Mouse (Mus musculus) neural tube, embryonic 12.5 days (tissue): ENCODE results near the gene Olfr685. TPM values are rescaled to one million over a fixed set of nuclear protein-coding genes. Genes with fewer than 3 reads are reported as not detected.

Experiments
- ATAC-seq: fragments of 200-750 bp; cut with Nextera tagmentation; 2 replicates; pipeline ENCODE4 v1.8.0; 2017; ENCODE audit warnings: low read depth, mild to moderate bottlenecking, moderate TSS enrichment, moderate library complexity; ENCODE audit not compliant: low FRiP score
- H3K27ac ChIP-seq: fragments of 300-500 bp; sonication (generic); 2 replicates; pipeline ENCODE4 v1.5.1; 2016
- H3K27me3 ChIP-seq: fragments of 300-500 bp; sonication (generic); replicated peaks from 2 replicates; pipeline ENCODE4 v1.6.1; 2016; ENCODE audit warnings: mild to moderate bottlenecking
- H3K36me3 ChIP-seq: fragments of 300-500 bp; sonication (generic); 2 replicates; pipeline ENCODE4 v1.6.1; 2016; ENCODE audit warnings: mild to moderate bottlenecking
- H3K4me1 ChIP-seq: fragments of 300-500 bp; sonication (generic); 2 replicates; pipeline ENCODE4 v1.6.1; 2016
- H3K4me2 ChIP-seq: fragments of 300-500 bp; sonication (generic); replicated peaks from 2 replicates; pipeline ENCODE4 v1.6.1; 2016; ENCODE audit warnings: mild to moderate bottlenecking
- H3K4me3 ChIP-seq: fragments of 300-500 bp; sonication (generic); 2 replicates; pipeline ENCODE4 v1.5.1; 2016
- H3K9ac ChIP-seq: fragments of 300-500 bp; sonication (generic); 2 replicates; pipeline ENCODE4 v1.6.1; 2016; ENCODE audit warnings: mild to moderate bottlenecking
- H3K9me3 ChIP-seq: fragments of 300-500 bp; sonication (generic); 2 replicates; pipeline ENCODE4 v1.6.1; 2016; ENCODE audit warnings: mild to moderate bottlenecking
- WGBS: fragments of 180-500 bp; shearing (Covaris S2); methylation state at CpG from one replicate; pipeline ENCODE4 v1.1.7; 2016; 5-methylcytosine and 5-hydroxymethylcytosine counted together
- polyA plus RNA-seq: library from polyadenylated mRNA; unstranded; fragments of >200 nt; fragmentation: Nextera tagmentation; extraction: Ambion mirVana; gene quantifications from 2 replicates; pipeline ENCODE4 v1.2.1, GENCODE M21; 2016

Olfr685 gene
- polyA plus RNA-seq, result not detected in 2 replicates

DNA sequence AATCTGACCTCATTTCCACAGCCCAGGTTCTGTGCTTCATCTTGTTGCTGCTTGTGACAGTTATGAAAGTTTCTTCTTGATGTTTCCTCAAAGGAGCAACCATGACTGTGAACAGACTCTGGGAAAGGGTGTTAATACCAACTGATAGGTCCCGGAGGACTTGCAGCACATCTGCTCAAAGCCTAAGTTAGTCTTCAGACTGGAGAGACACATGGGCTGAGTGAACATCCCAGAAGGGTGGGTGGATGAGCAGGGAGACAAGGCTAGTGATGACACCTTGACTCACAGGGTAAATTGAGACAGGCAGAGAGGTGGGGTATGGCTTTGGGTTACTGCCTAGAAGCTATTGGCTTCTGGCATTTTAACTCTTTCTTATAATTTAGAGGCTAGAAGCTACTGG is at the start of gene Olfr685:
Olfr685 (minus strand) TSS at position 101 of the 400 bp plus-strand sequence.
- Histone ChIP-seq H3K9ac (no peak within 1 kb of the TSS), H3K4me2 (no peak within 1 kb of the TSS), H3K4me1 (no peaks in the 10 kb centered on the region), H3K27me3 (no peaks in the 10 kb centered on the region), H3K4me3 (no peak within 1 kb of the TSS), H3K36me3 (no peaks in the 10 kb centered on the region), H3K27ac (no peak within 1 kb of the TSS), H3K9me3 (no peaks in the 10 kb centered on the region)
- WGBS, result 93% methylated on average over 1 of the region's 1 CpGs
- ATAC-seq, result no peak

DNA sequence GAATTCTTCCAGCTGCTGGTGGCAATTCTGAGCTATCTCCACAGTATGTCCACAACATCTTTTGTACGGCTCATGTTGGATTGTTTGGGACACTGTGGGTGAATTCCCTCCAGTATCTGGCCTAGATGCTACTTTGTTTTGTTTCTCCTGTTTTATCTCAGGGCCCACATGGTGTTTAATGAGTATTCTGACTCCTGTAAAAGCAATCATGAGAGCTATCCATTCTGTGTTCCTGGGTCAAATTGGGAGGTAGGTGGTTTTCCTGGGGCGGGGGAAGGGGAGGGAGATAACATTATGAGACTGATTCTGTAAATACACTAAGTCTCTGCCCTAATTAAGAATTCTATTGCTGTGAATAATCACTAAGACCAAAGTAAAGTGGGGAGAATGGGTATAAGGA is 43.6 kb upstream of the Olfr685 start:
- no peak overlapping the region for H3K4me2 ChIP-seq
- WGBS, result 85% methylated on average over 2 of the region's 2 CpGs

DNA sequence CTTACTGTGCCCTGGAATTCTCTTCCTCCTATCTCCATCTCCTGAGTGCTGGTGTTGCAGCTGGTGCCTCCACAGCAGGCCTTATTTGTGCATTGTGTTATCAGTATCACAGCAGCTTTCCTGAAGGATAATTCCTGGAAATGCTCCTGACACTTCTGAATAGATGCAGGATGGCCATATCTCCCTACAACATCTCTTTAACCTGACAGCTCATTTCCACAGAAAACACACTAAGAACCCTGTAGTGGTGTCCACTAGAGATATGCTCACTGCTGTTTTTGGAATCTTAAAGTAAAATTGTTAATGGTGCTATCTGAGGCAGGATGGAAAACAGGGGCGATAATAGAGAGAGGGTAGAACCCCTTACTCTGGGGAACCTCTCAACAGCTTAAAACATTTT is 42.3 kb upstream of the Olfr685 start:
- H3K9ac ChIP-seq, result no peak overlapping the region
- no peak overlapping the region for H3K4me2 ChIP-seq
- H3K36me3 ChIP-seq, result no peaks in the 10 kb centered on the region
- H3K4me3 ChIP-seq, result no peak overlapping the region
- no peaks in the 10 kb centered on the region for H3K9me3 ChIP-seq
- 87% methylated on average over 1 of the region's 1 CpGs for WGBS
- no peak for ATAC-seq
- H3K27ac ChIP-seq, result no peak overlapping the region
- no peaks in the 10 kb centered on the region for H3K4me1 ChIP-seq
- no peaks in the 10 kb centered on the region for H3K27me3 ChIP-seq

More for the DNA sequence above, 43.6 kb upstream of the Olfr685 start:
- no peak overlapping the region for H3K4me3 ChIP-seq
- no peak overlapping the region for H3K27ac ChIP-seq
- H3K4me1 ChIP-seq, result no peaks in the 10 kb centered on the region
- no peaks in the 10 kb centered on the region for H3K9me3 ChIP-seq
- no peaks in the 10 kb centered on the region for H3K36me3 ChIP-seq
- H3K27me3 ChIP-seq, result no peaks in the 10 kb centered on the region
- ATAC-seq, result no peak
- no peak overlapping the region for H3K9ac ChIP-seq

DNA sequence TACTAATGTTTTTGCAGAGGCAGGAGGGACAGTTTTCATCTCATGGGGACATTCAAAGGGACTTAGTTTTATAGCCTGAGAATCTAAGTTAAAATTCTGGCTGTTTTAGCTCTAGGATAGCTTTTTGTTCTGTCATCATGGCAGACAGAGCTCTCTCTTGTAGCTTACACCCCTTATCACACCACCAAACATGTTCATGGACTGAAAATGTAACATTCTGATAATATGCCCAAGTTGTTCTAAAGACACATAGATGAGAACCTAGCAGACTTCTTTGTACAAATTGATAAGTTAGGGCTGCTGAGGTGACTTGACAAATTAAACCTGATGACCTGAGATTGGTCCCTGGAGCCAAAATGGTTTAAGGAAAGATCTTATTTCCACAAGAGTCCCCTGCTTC is 40.9 kb upstream of the Olfr685 start:
- H3K4me2 ChIP-seq, result no peak overlapping the region
- H3K27me3 ChIP-seq, result no peaks in the 10 kb centered on the region
- H3K9me3 ChIP-seq, result no peaks in the 10 kb centered on the region
- H3K4me3 ChIP-seq, result no peak overlapping the region
- no peak for ATAC-seq
- no peak overlapping the region for H3K27ac ChIP-seq
- H3K36me3 ChIP-seq, result no peaks in the 10 kb centered on the region
- H3K4me1 ChIP-seq, result no peaks in the 10 kb centered on the region
- no peak overlapping the region for H3K9ac ChIP-seq

DNA sequence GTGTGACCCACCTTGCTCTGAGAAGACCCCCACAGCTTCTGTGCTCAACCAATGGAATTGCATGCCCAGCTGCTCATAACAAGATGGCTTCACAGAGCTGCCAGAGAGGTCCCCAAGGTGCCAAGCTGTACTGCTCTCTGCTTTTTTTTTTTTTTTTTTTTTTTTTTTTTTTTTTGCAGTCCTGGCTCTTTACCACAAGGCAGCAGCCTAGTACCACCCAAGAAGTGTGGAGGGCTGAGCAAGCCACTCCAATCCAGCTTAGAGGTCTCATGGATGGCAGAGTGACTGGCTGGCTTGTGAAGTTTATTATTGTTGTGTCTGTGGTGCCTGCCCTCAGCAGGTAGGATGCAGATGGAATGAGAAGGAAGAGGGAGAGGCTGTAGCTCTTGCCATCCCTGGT is 40.3 kb upstream of the Olfr685 start:
- ATAC-seq, result no peak
- Histone ChIP-seq H3K27ac (no peak overlapping the region), H3K9me3 (no peaks in the 10 kb centered on the region), H3K36me3 (no peaks in the 10 kb centered on the region), H3K4me3 (no peak overlapping the region), H3K9ac (no peak overlapping the region), H3K4me2 (no peak overlapping the region), H3K27me3 (no peaks in the 10 kb centered on the region), H3K4me1 (no peaks in the 10 kb centered on the region)

DNA sequence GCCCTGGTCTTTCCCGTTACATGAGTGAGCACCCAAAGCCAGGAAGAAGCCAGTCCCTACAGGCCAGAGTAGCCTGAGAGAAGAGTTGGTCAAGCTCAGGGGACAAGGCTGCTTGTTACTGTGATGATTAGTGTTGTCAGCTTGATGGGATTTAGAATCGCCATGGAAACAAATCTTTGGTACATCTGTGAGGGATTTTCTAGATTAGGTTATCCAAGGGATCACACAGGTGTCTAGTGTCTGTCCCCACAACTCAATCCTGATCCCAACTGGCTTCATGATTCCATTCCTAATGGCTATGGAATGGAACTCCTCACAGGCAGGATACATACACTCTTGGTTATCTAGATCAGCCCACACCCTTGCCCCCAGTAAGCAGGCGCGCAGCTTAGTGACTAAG is 32.5 kb upstream of the Olfr685 start:
- Histone ChIP-seq H3K27me3 (no peaks in the 10 kb centered on the region), H3K4me2 (no peak overlapping the region), H3K9ac (no peak overlapping the region), H3K36me3 (no peaks in the 10 kb centered on the region), H3K4me1 (no peaks in the 10 kb centered on the region), H3K27ac (no peak overlapping the region), H3K4me3 (no peak overlapping the region), H3K9me3 (no peaks in the 10 kb centered on the region)
- WGBS, result 76% methylated on average over 4 of the region's 4 CpGs
- no peak for ATAC-seq

DNA sequence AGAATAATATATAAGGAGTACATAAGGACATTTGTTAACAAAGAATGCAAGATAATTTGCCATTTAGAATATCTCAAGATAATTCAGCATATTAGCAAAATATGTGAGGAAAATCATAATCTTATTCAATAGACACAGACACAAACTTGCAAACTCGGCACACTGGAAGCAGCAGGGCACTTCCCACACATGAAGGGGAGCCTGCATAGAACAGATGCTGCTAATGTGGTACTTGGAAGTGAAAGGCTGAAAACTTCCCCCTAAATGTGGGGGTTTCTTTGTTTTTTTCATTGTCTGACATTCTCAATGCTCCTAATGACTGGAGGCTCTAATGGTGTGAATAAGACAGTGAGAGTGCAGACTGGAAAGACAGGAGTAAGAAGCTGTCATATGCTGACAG is 28.9 kb upstream of the Olfr685 start:
- H3K4me2 ChIP-seq, result no peak overlapping the region
- H3K27me3 ChIP-seq, result no peaks in the 10 kb centered on the region
- no peak overlapping the region for H3K27ac ChIP-seq
- H3K9ac ChIP-seq, result no peak overlapping the region
- H3K4me3 ChIP-seq, result no peak overlapping the region
- 67% methylated on average over 1 of the region's 1 CpGs for WGBS
- no peaks in the 10 kb centered on the region for H3K36me3 ChIP-seq
- ATAC-seq, result no peak
- no peaks in the 10 kb centered on the region for H3K9me3 ChIP-seq
- H3K4me1 ChIP-seq, result no peaks in the 10 kb centered on the region

DNA sequence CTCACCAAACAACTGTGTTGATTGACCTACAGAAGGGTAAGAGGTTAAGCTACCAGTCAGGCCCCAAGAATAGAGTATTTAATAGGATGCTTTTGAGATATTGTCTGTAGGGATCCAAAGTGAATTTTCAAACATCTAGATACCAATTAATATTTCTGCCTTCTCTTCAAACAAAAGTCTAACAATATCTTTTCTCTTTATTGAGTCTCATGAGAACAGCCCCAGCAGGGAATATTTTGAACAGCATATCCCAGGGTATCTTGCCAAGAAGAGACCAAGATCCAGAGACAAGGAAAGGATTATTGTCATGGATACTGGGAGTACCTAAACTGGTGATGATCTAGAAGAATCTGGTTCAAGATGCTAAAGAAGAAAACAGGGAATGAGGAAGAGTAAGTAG is 21.6 kb upstream of the Olfr685 start, which contains the start of gene Olfr686:
Olfr686 (minus strand) TSS at position 101 of the 400 bp plus-strand sequence.
- Histone ChIP-seq H3K9ac (no peak within 1 kb of the TSS), H3K9me3 (no peaks in the 10 kb centered on the region), H3K27me3 (no peaks in the 10 kb centered on the region), H3K4me3 (no peak within 1 kb of the TSS), H3K4me2 (no peak within 1 kb of the TSS), H3K36me3 (no peaks in the 10 kb centered on the region), H3K4me1 (no peaks in the 10 kb centered on the region), H3K27ac (no peak within 1 kb of the TSS)
- ATAC-seq, result no peak

DNA sequence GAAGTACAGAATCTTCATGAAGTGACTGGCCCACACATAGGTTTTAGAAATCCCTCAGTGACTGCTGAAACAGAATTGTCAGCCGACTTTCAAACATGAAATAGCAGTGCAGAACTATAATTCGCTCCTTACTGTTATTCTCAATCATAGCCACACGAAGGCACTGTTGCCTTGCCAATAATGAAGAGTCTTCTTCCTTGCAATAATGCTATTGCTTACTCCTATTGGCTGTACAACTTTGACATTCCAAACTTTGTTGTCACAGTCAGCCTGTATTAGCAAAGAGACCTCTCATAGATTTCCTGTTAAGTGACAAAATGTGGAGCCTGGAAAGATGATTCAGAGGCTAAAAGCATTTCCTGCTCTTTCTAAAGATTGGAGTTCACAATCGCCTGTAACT is 15.0 kb downstream of the Olfr685 start:
- no peak overlapping the region for H3K9ac ChIP-seq
- no peaks in the 10 kb centered on the region for H3K27me3 ChIP-seq
- no peak for ATAC-seq
- no peak overlapping the region for H3K27ac ChIP-seq
- 55% methylated on average over 4 of the region's 4 CpGs for WGBS
- no peak overlapping the region for H3K4me3 ChIP-seq
- H3K4me2 ChIP-seq, result no peak overlapping the region
- H3K36me3 ChIP-seq, result no peaks in the 10 kb centered on the region
- no peaks in the 10 kb centered on the region for H3K4me1 ChIP-seq
- H3K9me3 ChIP-seq, result no peaks in the 10 kb centered on the region

DNA sequence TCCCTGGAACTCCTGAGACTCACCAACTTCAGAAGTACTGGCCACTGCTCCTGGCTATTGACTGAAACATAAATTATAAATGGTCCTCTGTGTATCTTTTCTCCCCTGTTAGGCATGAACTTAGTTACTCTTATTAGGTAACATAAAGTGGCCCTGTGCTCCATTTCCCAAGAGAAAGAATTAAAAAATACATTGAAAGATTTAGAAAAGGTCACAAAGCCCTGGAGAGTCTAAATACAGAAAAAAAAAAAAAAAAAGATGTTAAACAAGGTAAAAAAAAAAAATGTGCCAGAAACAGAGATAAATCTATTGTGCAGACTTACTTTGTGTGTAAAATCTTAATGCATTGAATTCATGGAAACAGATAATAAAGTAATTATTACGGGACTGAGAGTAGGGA is 22.3 kb downstream of the Olfr685 start, which contains the start of gene Olfr684:
Olfr684 (minus strand) TSS at position 101 of the 400 bp plus-strand sequence.
- 85% methylated on average over 1 of the region's 1 CpGs for WGBS
- Histone ChIP-seq H3K9me3 (no peaks in the 10 kb centered on the region), H3K9ac (no peak within 1 kb of the TSS), H3K36me3 (no peaks in the 10 kb centered on the region), H3K4me2 (no peak within 1 kb of the TSS), H3K27me3 (no peaks in the 10 kb centered on the region), H3K4me3 (no peak within 1 kb of the TSS), H3K27ac (no peak within 1 kb of the TSS), H3K4me1 (no peaks in the 10 kb centered on the region)
- no peak for ATAC-seq

DNA sequence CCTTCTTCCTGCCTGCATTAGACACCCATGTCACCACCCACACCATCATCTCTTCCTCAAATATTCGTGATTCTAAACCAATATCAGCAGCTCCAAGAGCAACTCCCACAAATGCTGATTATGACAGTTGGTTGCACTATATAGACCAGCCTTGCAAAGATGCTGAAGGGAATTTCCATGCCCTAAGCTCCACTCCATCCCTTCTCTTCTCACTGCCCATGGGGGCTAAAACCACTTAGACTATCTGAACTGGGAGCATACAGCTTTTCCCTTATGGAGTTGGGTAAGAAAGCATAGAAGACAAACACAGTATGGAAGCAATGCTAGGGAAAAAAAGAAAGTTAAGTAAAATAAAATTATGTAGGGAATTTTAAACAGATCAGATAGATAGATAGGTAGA is 38.9 kb downstream of the Olfr685 start, which contains the start of gene Olfr683:
Olfr683 (minus strand) TSS at position 101 of the 400 bp plus-strand sequence.
- WGBS, result 62% methylated on average over 1 of the region's 1 CpGs
- Histone ChIP-seq H3K4me1 (no peaks in the 10 kb centered on the region), H3K27me3 (no peaks in the 10 kb centered on the region), H3K4me2 (no peak within 1 kb of the TSS), H3K4me3 (no peak within 1 kb of the TSS), H3K9ac (no peak within 1 kb of the TSS), H3K9me3 (no peaks in the 10 kb centered on the region), H3K36me3 (no peaks in the 10 kb centered on the region), H3K27ac (no peak within 1 kb of the TSS)
- ATAC-seq, result no peak

DNA sequence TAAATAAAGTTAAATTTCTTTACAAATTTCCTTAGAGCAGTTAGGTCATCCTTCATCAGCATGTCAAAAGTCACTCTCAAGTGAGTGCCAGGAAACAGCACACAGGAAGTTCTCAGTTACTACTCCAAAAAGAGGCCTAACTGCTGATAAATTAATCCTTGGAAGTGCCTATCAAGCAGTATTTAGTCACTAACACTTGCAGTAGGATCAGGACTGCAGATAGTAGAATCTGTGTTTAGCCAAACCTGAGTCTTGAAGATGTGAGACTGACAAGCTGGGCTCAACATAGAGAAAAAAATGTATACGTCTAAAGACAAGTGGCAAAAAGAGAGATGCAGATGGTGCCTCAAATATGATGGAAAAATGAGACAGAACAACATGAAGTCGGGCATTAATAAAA is 44.5 kb downstream of the Olfr685 start:
- no peak overlapping the region for H3K9ac ChIP-seq
- H3K27ac ChIP-seq, result no peak overlapping the region
- no peaks in the 10 kb centered on the region for H3K9me3 ChIP-seq
- no peaks in the 10 kb centered on the region for H3K4me1 ChIP-seq
- H3K4me3 ChIP-seq, result no peak overlapping the region
- ATAC-seq, result no peak
- 83% methylated on average over 2 of the region's 2 CpGs for WGBS
- no peak overlapping the region for H3K4me2 ChIP-seq
- H3K27me3 ChIP-seq, result no peaks in the 10 kb centered on the region
- H3K36me3 ChIP-seq, result no peaks in the 10 kb centered on the region
